Mouse (Mus musculus) liver, embryonic 15.5 days (tissue): Measurements from ENCODE around the gene Hmgcs2. TPM values are rescaled to one million over a fixed set of nuclear protein-coding genes. Genes with fewer than 3 reads are reported as not detected.

ENCODE experiments used
- ATAC-seq: fragments of 200-750 bp; cut with Nextera tagmentation; 2 replicates; pipeline ENCODE4 v1.8.0; 2017; ENCODE audit warnings: moderate number of reproducible peaks, mild to moderate bottlenecking, moderate library complexity; ENCODE audit not compliant: insufficient read depth
- H3K27ac ChIP-seq: fragments of 300-500 bp; sonication (generic); replicated peaks from 2 replicates; pipeline ENCODE4 v1.5.1; 2015; ENCODE audit warnings: mild to moderate bottlenecking, inconsistent platforms
- H3K27me3 ChIP-seq: fragments of 300-500 bp; sonication (generic); 2 replicates; pipeline ENCODE4 v1.6.1; 2015; ENCODE audit warnings: mild to moderate bottlenecking, inconsistent platforms
- H3K36me3 ChIP-seq: fragments of 300-500 bp; sonication (generic); replicated peaks from 2 replicates; pipeline ENCODE4 v1.6.1; 2015; ENCODE audit warnings: moderate library complexity, mild to moderate bottlenecking, inconsistent platforms
- H3K4me1 ChIP-seq: fragments of 300-500 bp; sonication (generic); replicated peaks from 2 replicates; pipeline ENCODE4 v1.6.1; 2015; ENCODE audit warnings: inconsistent platforms
- H3K4me2 ChIP-seq: fragments of 300-500 bp; sonication (generic); 2 replicates; pipeline ENCODE4 v1.6.1; 2015; ENCODE audit warnings: moderate library complexity, mild to moderate bottlenecking, inconsistent platforms
- H3K4me3 ChIP-seq: fragments of 300-500 bp; sonication (generic); replicated peaks from 2 replicates; pipeline ENCODE4 v1.5.1; 2015; ENCODE audit warnings: mild to moderate bottlenecking, inconsistent platforms
- H3K9ac ChIP-seq: fragments of 300-500 bp; sonication (generic); 2 replicates; pipeline ENCODE4 v1.6.1; 2015; ENCODE audit warnings: moderate library complexity, mild to moderate bottlenecking, inconsistent platforms
- H3K9me3 ChIP-seq: fragments of 300-500 bp; sonication (generic); replicated peaks from 2 replicates; pipeline ENCODE4 v1.6.1; 2016; ENCODE audit warnings: inconsistent platforms
- WGBS: fragments of 180-500 bp; shearing (Covaris S2); methylation state at CpG from one replicate; pipeline ENCODE4 v1.1.7; 2015; ENCODE audit warnings: mixed read lengths; ENCODE audit not compliant: insufficient replicate concordance; 5-methylcytosine and 5-hydroxymethylcytosine counted together
- polyA plus RNA-seq: library from polyadenylated mRNA; unstranded; fragments of >200 nt; fragmentation: Nextera tagmentation; extraction: Ambion mirVana; gene quantifications from 2 replicates; pipeline ENCODE4 v1.2.1, GENCODE M21; 2015

Gene Hmgcs2
- polyA plus RNA-seq, 1 experiment from 2014 or later: 155 TPM

GRCm38 (mm10) chr3:98280933-98281678 lies 871 bp downstream of the Hmgcs2 start:
- Histone ChIP-seq H3K4me1 (peaks cover 18% of the 10 kb centered on the region), H3K36me3 (no peaks in the 10 kb centered on the region), H3K27me3 (no peaks in the 10 kb centered on the region), H3K4me2 (peak overlapping the region; percentile 37), H3K9me3 (no peaks in the 10 kb centered on the region), H3K27ac (0 out of 2 replicates have a peak overlapping the region, but pooled peaks have one; percentile 24), H3K4me3 (peak overlapping the region; percentile 39), H3K9ac (peak overlapping the region; percentile 27)
- 24% methylated on average over 12 of the region's 12 CpGs for WGBS
- no peak for ATAC-seq

- no peak overlapping the region for H3K9ac ChIP-seq
- H3K4me3 ChIP-seq: no peak overlapping the region
- H3K4me1 ChIP-seq: peaks cover 18% of the 10 kb centered on the region
- H3K27ac ChIP-seq: no peak overlapping the region
- H3K27me3 ChIP-seq: no peaks in the 10 kb centered on the region
- 82% methylated on average over 8 of the region's 8 CpGs for WGBS
- H3K4me2 ChIP-seq: peak overlapping the region; percentile 37
- no peaks in the 10 kb centered on the region for H3K36me3 ChIP-seq
- no peaks in the 10 kb centered on the region for H3K9me3 ChIP-seq
- no peak for ATAC-seq
These were observed 2.2 kb downstream of the Hmgcs2 start for GRCm38 (mm10) chr3:98282422-98282821.

- Histone ChIP-seq H3K4me3 (no peak overlapping the region), H3K4me1 (peaks cover 18% of the 10 kb centered on the region), H3K27me3 (no peaks in the 10 kb centered on the region), H3K36me3 (no peaks in the 10 kb centered on the region), H3K9ac (no peak overlapping the region), H3K9me3 (no peaks in the 10 kb centered on the region), H3K27ac (no peak overlapping the region), H3K4me2 (peak overlapping the region; percentile 37; the same call in 1 of the 2 replicates)
- ATAC-seq: no peak
- WGBS: 69% methylated on average over 5 of the region's 5 CpGs
These were observed 3.0 kb downstream of the Hmgcs2 start for GRCm38 (mm10) chr3:98283205-98283604.

- H3K27me3 ChIP-seq: no peaks in the 10 kb centered on the region
- no peaks in the 10 kb centered on the region for H3K9me3 ChIP-seq
- no peak for ATAC-seq
- no peak overlapping the region for H3K9ac ChIP-seq
- H3K4me3 ChIP-seq: no peak overlapping the region
- H3K27ac ChIP-seq: no peak overlapping the region
- H3K4me2 ChIP-seq: no peak overlapping the region
- peaks cover 12% of the 10 kb centered on the region for H3K36me3 ChIP-seq
- no peaks in the 10 kb centered on the region for H3K4me1 ChIP-seq
- 76% methylated on average over 9 of the region's 9 CpGs for WGBS
These were observed 10.8 kb downstream of the Hmgcs2 start for GRCm38 (mm10) chr3:98291044-98291443.

- no peak overlapping the region for H3K4me2 ChIP-seq
- 60% methylated on average over 10 of the region's 10 CpGs for WGBS
- H3K36me3 ChIP-seq: peaks cover 23% of the 10 kb centered on the region
- H3K27ac ChIP-seq: no peak overlapping the region
- H3K27me3 ChIP-seq: no peaks in the 10 kb centered on the region
- H3K9me3 ChIP-seq: no peaks in the 10 kb centered on the region
- H3K9ac ChIP-seq: no peak overlapping the region
- no peak for ATAC-seq
- no peaks in the 10 kb centered on the region for H3K4me1 ChIP-seq
- H3K4me3 ChIP-seq: no peak overlapping the region
These were observed 15.7 kb downstream of the Hmgcs2 start for GRCm38 (mm10) chr3:98295965-98296364.

- H3K4me2 ChIP-seq: no peak overlapping the region
- H3K36me3 ChIP-seq: peaks cover 37% of the 10 kb centered on the region
- H3K27me3 ChIP-seq: no peaks in the 10 kb centered on the region
- ATAC-seq: no peak
- H3K27ac ChIP-seq: no peak overlapping the region
- WGBS: 23% methylated on average over 1 of the region's 1 CpGs
- no peaks in the 10 kb centered on the region for H3K9me3 ChIP-seq
- no peaks in the 10 kb centered on the region for H3K4me1 ChIP-seq
- H3K9ac ChIP-seq: no peak overlapping the region
- H3K4me3 ChIP-seq: no peak overlapping the region
These were observed 19.3 kb downstream of the Hmgcs2 start for GRCm38 (mm10) chr3:98299391-98300100.

- Histone ChIP-seq H3K27me3 (no peaks in the 10 kb centered on the region), H3K4me1 (no peaks in the 10 kb centered on the region), H3K27ac (no peak overlapping the region), H3K4me3 (no peak overlapping the region), H3K36me3 (peaks cover 37% of the 10 kb centered on the region), H3K4me2 (no peak overlapping the region), H3K9ac (no peak overlapping the region), H3K9me3 (no peaks in the 10 kb centered on the region)
- ATAC-seq: no peak
- 49% methylated on average over 4 of the region's 4 CpGs for WGBS
These were observed 20.0 kb downstream of the Hmgcs2 start for GRCm38 (mm10) chr3:98300266-98300665.

- no peak for ATAC-seq
- H3K36me3 ChIP-seq: peaks cover 33% of the 10 kb centered on the region
- WGBS: 75% methylated on average over 3 of the region's 3 CpGs
- no peaks in the 10 kb centered on the region for H3K27me3 ChIP-seq
- no peak overlapping the region for H3K4me2 ChIP-seq
- no peaks in the 10 kb centered on the region for H3K9me3 ChIP-seq
- no peak overlapping the region for H3K27ac ChIP-seq
- no peaks in the 10 kb centered on the region for H3K4me1 ChIP-seq
- H3K9ac ChIP-seq: no peak overlapping the region
- H3K4me3 ChIP-seq: no peak overlapping the region
These were observed 21.5 kb downstream of the Hmgcs2 start for GRCm38 (mm10) chr3:98301761-98302160.

GRCm38 (mm10) chr3:98308606-98309005 lies 28.4 kb downstream of the Hmgcs2 start:
- Histone ChIP-seq H3K4me1 (no peaks in the 10 kb centered on the region), H3K9me3 (no peaks in the 10 kb centered on the region), H3K27ac (no peak overlapping the region), H3K4me3 (no peak overlapping the region), H3K36me3 (0 out of 2 replicates have a peak, but pooled peaks cover 7% of the 10 kb centered on the region), H3K9ac (no peak overlapping the region), H3K27me3 (no peaks in the 10 kb centered on the region), H3K4me2 (no peak overlapping the region)
- no peak for ATAC-seq
- 69% methylated on average over 6 of the region's 6 CpGs for WGBS

GRCm38 (mm10) chr3:98310456-98310855 lies 30.2 kb downstream of the Hmgcs2 start:
- Histone ChIP-seq H3K36me3 (peaks cover 13% of the 10 kb centered on the region; the same call in 1 of the 2 replicates), H3K27ac (no peak overlapping the region), H3K27me3 (no peaks in the 10 kb centered on the region), H3K4me2 (no peak overlapping the region), H3K4me3 (no peak overlapping the region), H3K9me3 (no peaks in the 10 kb centered on the region), H3K9ac (no peak overlapping the region), H3K4me1 (no peaks in the 10 kb centered on the region)
- no peak for ATAC-seq
- 75% methylated on average over 1 of the region's 1 CpGs for WGBS

GRCm38 (mm10) chr3:98312867-98313266 lies 32.6 kb downstream of the Hmgcs2 start:
- ATAC-seq: no peak
- no peak overlapping the region for H3K9ac ChIP-seq
- WGBS: 30% methylated on average over 7 of the region's 7 CpGs

More at GRCm38 (mm10) chr3:98312867-98313266, 32.6 kb downstream of the Hmgcs2 start:
- Histone ChIP-seq H3K4me1 (no peaks in the 10 kb centered on the region), H3K36me3 (peaks cover 14% of the 10 kb centered on the region), H3K9me3 (no peaks in the 10 kb centered on the region), H3K4me3 (no peak overlapping the region), H3K27me3 (no peaks in the 10 kb centered on the region), H3K27ac (no peak overlapping the region), H3K4me2 (no peak overlapping the region)
